Mouse (Mus musculus) heart, postnatal 25 days (tissue): ENCODE measurements around the gene Foxn4. TPM values are rescaled to one million over a fixed set of nuclear protein-coding genes. Genes with fewer than 3 reads are reported as not detected.
A peak's percentile ranks its signal among the peaks of the same experiment; 100 is the strongest.

Experiments
- DNase-seq: peaks from one replicate; pipeline ENCODE4 v3.0.0; 2022; ENCODE audit warnings: low spot score
- intact Hi-C: fragments of 180-260 bp; cut with DNase I; formaldehyde crosslinking; loops from one replicate; pipeline ENCODE4 v1.15.1; 2025
- total RNA-seq, 2 experiments: library from RNA; stranded (reverse); gene quantifications; 2 replicates each; pipeline ENCODE4 v1.2.3; 2021

The Foxn4 gene
- total RNA-seq, result not detected

DNA sequence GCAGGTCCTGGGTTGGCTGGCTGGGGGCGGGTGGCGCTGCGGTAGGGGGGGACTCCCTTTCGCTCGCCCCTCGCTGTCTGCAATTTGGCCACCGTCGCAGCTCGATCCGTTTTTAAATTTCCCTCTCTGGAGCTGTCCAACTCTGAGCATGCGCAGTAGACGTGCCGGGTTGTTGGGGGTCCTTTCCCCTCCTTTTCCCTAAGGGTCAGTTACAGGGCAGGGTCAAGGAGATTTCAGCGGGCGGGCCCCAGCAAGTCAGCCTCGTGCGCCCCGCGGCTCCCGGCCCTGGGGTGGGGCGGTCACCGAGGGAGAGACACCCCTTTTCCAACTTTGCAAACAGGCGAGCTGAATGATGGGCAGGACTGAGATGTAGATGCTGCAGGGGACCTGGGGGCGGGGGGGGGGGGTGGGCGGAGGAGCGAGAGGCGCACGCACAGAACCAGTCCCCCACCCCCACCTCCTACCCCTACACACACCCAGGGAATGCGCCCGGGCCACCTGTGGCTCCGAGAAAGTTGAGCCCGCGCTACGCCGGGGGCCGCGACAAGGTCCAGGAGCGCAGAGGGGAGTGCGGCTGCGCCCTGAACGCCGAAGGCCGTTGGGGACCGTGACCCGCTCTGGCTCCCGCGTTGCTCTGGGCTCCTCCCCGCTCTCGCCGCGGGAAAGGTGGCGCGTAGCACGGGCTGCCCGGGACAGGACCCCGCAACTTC is at the start of gene Foxn4:
TSS of gene Foxn4 (minus strand) at position 115 of the 710 bp plus-strand sequence.
- intact Hi-C loops, result no loop called here
- DNase-seq, result no peak

DNA sequence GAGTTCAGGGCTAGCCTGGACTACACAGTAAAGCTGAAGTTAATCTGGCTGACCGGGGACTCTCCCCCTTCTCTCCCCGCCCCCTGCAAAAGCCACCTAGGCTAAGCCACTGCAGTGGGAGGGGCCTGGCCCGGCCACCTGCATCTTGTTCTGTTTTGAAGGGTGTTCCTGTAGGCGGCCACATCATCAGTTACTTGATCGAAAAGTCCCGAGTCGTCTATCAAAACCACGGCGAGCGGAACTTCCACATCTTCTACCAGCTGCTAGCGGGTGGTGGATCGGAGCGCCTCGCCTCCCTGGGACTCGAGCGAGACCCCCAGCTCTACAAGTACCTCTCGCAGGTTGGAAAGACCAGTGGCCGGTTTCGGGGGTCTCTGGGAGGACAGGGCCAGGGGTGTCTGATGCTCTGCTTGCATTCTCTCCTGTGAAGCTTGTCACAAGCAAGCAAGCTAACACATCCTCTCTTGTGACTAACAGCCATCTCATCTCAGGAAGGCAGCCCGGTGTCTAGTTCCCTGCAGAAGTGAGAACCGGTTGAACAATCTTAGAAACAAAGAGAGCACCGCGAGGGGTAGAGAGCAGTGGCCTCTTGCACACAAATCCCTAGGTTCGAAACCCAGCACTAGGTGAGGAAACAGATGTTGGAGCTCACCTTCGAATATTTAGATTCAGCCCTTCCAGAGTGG is 49.6 kb upstream of the Foxn4 start:
- no peak for DNase-seq
- intact Hi-C loops, result no loop called here

DNA sequence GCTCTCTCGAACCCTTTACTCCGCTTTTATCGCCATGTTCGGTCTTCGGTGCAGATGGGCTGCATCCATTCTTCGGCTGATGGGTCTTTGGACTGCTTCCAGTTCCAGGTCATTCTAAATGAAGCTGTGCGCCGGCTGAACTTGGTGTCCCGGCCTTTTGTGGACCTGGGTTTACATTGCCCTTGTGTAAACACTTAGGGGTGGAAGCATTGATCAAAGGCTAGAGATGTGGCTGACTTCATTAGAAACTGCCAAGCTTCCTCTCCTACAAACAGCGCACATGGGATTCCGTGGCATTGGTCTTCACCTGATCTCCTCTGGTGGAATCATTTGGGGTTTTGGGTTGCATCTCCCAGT is 36.1 kb upstream of the Foxn4 start:
- no peak for DNase-seq
- intact Hi-C loops, result loop anchor here (1.0 to 5.0 kb wide), 3 partner anchors 61 to 257 kb away; no protein-coding TSS in a partner anchor

DNA sequence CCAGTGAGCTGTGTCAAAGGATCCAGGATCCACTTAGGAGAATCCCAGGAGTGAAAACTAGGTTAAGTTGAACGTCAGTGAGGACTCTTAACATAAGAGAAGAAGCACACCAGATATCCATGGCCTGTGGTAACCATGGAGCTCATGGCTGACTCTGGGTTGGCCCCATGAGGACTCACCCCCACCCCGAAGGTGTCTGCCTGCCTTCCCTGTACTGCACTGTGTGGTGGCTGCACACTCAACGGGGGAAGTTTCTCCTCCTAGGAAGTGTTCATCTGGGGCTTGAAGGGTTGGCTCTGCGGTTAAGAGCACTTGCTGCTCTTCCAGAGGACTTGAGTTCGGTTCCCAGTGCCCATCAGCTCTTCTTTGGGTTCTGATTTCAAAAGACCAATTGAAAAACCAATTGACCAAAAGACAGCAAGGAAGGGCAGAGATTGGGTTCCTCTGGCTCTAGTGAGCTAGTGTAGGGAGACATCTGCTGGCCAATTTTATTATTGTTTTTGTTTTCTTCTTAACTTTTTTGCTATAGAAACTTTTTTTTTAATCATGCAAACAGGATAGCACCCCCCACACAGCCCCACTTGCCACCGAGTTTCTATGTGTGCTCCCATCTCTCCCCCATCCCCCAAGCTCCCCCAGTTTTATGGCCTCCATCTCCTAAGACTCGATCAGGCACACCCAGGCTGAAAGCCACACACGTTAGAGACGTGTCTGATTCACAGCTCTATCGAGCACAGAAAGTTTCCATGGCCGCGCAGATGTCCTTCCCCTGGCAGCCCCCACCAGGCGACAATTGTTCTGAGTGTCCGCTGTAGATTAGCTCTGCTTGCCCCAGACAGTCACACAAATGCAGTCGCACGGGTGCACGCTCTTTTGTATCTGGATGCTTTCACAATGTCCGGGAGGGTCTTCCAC is 35.4 kb upstream of the Foxn4 start:
- no peak for DNase-seq
- intact Hi-C loops, result loop anchor here (1.0 to 5.0 kb wide), 3 partner anchors 61 to 256 kb away; no protein-coding TSS in a partner anchor

DNA sequence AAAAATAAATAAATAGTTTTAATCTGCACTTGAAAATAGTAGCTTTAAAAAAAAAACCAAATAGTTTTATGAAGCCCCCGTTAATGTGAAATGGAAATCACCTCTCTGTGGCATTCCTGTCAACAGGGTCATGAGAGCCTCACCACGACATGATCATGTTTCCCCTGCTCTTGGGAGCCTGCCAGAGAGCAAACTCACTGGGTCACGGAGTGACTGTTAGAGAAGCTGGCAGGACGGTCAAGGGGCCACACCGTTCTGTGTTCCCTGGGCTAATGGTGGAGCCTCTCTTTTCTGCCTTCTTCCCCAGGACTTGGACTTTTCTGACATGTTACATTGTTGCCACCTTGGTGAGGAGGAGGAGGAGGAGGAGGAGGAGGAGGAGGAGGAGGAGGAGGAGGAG is 32.9 kb upstream of the Foxn4 start:
- DNase-seq, result no peak
- intact Hi-C loops, result loop anchor here (5.0 kb wide), 1 partner anchor 139 kb away; no protein-coding TSS in a partner anchor

DNA sequence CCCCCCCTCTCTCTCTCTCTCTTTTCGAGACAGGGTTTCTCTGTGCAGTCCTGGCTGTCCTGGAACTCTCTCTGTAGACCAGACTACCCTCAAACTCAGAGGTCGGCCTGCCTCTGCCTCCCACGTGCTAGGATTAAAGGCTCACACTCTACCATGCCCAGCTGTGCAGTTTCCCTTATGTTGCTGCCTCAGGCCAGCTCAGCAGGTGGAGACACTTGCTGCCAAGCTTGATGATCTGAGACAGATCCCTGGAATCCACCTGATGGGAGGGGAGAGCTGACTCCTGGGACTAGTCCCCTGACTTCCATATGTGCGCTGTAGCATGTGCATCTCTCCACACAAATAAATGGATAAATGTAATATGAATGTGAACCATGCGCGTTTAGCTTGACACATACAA is 29.6 kb upstream of the Foxn4 start:
- intact Hi-C loops, result no loop called here
- DNase-seq, result no peak

DNA sequence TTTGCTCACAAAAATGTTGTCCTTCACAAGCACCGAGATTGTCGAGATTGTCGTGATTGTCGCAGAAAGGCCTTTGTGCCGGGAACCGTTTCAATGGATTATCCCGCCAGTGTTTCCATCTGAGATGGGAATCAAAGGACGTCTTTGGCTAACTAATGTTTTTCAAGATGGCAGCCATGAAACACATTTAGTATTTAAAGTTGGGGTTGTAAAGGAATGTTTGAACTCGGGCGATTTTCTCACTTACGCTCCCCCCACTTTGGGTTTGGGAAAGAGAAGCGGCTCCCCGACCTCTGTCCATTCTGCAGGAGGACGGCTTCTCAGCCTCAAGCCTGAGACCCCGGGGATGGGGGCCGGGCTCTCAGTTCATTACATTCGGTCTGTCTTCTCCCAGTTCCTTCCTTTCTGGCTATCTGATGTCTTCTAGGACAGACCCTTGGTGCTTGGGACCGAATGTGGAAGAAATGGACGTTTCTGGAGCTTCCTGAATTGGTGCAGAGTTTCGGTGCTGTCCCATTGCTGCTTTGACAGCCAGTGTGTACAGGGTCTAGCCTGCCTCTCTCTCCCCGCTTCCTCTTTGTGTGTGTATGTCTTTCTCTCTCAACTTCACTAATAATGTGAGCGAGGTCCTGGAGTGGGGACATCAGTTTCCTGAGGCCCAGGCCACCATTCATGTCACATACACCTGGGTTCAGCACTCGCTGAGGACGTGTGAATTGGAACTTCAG is 26.4 kb upstream of the Foxn4 start:
- intact Hi-C loops, result no loop called here
- DNase-seq, result no peak

DNA sequence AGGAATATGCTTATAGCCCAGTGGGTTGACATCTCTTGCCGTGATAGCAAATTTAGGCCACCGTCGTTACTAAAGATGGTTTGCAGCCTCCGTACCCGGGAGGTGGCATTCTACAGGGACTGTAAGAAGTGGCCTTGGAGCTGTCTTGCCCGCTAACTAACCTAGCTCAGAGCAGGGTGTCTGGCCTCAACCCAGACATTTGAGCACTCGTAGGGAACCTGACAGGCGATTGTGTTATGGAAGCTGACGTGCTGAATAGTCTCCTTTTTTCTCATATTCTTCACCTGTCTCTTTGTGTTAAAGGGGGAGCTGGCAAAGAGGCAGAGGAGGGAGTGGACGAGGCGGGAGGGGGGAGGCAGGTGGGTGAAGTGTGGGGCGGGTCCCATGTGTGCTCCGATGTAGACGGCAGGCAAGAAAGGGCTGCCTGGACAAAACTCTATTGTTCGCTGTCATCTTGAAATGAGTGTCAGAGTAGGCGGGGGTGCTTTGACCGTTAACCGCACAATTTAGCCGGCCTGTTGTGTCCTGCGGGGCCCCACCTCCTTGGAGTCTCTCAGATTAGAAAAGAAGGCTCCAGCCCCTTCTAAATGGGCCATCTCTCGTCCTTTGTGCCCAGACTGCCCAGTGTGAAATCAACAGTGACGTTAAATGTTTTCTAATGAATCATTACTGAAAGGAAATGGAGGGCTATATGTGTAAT is 25.7 kb upstream of the Foxn4 start:
- no peak for DNase-seq
- intact Hi-C loops, result no loop called here

DNA sequence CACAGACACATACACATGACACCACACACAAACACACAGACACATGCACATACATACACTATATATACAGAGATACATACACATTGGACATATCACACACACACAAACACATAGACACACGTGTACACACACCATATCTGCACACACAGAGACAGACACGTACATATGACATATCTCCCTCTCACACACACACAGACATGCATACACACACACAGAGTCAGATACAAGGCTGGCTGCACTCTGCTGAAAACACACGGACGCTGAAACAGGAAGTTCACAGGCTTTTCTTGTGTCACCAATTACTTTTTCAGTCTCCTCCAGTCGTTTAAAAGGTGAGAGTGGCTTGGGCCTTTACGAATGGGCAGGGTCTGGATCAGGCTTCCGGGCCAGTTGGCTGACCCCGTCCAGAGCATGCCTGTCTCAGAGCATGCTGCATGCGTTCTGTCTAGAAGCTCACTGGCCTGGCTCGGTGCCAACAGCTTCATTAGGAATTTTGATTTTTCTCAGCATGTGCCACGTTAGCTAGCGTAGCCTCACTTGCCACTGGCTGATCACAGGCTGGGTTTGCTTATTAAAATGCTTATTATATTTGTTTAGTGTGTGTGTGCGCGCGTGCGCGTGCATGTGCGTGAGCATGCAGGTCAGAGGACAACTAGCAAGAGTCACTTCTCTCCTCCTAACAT is 24.7 kb upstream of the Foxn4 start:
- DNase-seq, result no peak
- intact Hi-C loops, result no loop called here

DNA sequence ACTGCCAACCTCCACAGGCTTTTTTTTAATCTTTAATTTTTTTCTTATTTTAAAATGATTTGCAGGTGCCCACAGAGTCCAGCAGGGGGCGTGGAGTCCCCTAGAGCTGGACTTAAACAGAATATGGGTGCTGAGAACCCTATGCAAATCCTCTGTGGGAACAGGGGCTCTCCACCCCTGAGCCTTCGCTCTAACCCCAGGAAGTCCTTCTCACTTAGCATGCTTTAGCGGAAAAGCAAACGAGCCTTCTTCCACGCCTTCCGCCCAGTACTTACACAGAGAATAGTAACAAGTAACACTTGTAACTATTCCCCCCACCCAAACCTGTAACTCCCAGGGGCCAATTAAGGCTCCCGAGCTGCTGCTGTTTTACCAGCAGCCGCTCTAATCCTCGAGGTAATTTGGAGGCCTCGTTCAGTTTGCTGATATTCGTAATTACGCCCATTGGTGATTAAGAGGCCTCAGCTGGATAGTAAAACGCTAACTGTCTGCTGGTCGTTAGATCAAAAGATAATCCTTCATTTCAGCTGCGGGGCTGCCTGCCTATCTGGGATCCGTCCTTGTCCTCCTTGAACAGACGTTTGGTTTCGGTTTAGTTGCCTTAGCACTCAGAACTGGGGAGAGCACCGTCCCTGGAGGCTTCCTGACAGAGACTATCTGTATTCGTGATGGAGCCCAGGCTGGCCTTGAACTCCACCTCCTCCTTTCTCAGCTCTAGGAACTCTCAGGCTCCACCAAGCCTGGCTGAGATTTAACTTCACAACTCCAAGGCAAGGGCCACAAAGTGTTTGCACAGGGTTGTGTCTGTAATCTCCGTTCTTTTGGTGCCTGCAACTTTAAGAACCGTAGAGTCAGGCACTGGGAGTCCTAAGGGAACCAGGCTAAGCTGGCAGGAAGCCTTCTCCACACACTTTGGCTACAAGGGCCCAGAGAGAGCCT is 23.4 kb upstream of the Foxn4 start:
- peak; percentile 27 for DNase-seq
- intact Hi-C loops, result no loop called here

DNA sequence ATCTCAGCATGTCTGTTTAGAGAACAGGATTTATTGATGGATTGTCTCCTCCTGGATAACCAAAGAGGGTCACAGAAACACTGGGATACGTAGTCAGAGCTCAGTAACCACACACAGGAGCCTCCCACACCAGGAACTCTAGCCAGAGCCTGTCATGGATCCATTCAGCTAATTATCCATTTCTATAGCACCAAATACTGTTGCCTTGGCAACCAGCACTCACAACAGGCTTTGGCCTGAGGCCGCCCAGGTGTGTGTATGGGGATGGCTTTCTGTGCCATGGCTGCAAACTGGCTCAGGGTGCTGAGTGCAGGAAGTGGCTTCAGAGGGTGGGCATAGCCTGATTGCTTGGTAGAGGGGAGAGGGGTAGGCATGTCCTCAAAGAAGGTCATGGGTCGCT is 16.4 kb upstream of the Foxn4 start:
- intact Hi-C loops, result no loop called here
- DNase-seq, result no peak

DNA sequence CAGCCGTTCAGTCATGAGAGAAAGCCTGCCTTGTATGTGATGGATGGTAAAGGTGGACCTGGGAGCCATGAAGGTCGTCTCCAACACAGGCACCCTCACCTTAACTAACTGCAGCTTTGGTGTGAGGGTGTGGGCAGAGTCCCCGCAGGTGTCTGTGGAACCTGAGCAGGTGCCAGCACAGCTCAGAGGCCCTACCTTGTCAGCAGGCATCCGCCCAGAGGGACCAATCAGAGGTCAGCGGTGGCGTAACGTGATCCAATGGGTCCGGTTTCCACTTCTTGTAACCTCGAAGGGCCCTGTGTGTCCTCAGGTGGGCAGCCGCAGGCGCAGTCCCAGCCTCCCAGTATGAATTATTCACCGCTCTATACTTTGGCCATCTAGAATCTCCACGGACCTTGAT is 15.3 kb upstream of the Foxn4 start, which contains the start of gene Myo1h:
TSS of gene Myo1h (plus strand) at position 293 of the 400 bp plus-strand sequence.
- intact Hi-C loops, result no loop called here

DNA sequence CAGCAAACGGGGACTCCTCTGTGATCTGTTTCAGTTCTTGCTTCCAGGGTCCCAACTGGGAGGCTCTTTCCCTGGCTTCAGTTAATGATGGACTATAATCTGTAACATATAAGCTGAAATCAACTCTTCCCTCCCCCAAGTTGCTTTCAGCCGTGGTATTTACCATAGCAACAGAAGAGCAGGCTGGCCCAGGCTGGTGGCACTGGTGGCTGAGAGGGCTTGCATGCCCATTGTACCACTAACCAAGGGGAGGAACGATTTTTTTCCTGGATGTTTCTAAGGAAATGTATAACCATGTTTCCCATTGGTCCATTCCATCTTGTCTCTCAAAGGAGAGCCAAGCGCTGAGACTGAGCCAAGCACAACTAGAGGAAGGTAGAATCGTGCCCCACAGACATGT is 14.8 kb upstream of the Foxn4 start:
- intact Hi-C loops, result no loop called here
- no peak for DNase-seq

More for the DNA sequence above, 15.3 kb upstream of the Foxn4 start, which contains the start of gene Myo1h:
- no peak for DNase-seq

DNA sequence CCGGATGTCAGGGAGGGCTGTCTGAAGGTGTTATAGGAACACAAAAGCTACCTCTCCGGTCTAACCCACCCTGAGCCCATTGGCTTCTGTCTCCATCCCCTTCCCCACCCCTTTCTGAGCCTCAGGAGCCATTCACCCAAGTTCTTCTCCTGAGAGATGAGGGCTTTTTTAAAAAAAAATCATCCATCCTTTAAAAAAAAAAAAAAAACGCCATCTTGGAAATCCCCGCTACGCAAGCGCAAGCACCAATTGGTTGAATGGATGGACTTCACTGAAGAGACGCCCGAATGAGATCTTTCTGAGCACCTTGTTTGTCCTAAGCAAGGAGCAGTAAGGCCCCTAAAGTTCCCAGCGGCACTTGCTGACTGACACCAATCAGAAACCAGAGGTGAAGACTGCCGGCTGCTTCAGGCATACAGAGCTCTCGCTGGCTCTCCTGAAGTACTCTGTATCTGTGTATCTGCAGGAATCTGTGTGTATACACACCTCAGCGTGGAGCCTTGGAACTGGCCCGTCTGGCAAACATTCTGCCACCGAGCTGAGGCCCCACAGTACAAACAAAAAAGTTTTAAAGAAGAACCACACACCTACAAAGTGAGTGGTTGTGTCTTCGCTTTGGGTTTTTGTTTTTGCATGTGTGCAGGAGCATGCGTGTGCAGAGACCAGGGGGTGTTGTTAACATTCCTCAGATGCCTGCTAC is 13.4 kb upstream of the Foxn4 start:
- no peak for DNase-seq
- intact Hi-C loops, result no loop called here

DNA sequence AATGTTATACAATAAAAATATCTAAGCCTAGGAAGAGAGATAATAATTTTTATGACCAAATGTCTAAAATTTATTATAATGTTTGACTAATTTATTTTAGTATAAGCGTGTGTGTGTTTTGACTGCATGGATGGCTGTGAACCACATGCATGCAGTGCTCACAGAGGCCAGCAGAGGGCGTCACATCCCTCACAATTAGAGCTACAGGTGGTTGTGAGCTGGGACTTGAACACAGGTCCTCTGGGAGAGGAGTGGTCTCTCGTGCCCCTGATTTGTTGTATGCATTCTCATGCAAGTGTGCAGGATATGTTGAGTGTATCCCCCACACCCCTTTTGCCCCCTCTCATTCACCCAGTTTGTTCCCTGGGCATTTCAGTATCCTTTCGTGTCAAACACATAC is 12.5 kb upstream of the Foxn4 start:
- intact Hi-C loops, result no loop called here
- DNase-seq, result no peak

DNA sequence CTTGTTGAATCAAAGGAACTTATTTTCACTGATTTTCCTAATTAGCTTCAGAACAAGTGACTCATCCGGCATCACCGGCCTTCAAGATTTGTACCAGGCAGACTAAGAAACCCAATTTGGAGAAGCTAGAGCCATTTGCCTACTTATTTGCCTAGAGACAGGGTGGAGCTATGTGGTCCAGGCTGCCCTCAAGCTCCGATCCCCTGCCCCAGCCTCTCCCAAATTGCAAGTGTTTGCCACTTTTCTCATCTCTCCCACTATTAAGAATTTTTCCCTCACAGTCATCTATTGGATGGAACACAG is 11.7 kb upstream of the Foxn4 start:
- no peak for DNase-seq
- intact Hi-C loops, result no loop called here
